Mouse (Mus musculus) heart, adult 2 months (tissue): ENCODE measurements around the gene Zfp871. TPM values are rescaled to one million over a fixed set of nuclear protein-coding genes. Genes with fewer than 3 reads are reported as not detected.

ENCODE experiments used
- DNase-seq, 2 experiments: peaks; one replicate each; pipeline ENCODE4 v3.0.0; 2021
- H3K27ac ChIP-seq: fragments of 200-600 bp; 2 replicates; pipeline ENCODE4 v1.8.1; 2022
- H3K27me3 ChIP-seq: fragments of 200-500 bp; 2 replicates; pipeline ENCODE4 v1.6.1; 2012; ENCODE audit warnings: mild to moderate bottlenecking, low read length, inconsistent platforms, mixed read lengths; ENCODE audit not compliant: control insufficient read depth, insufficient read depth
- H3K36me3 ChIP-seq: fragments of 200-500 bp; 2 replicates; pipeline ENCODE4 v1.6.1; 2012; ENCODE audit warnings: low read length, inconsistent platforms; ENCODE audit not compliant: control insufficient read depth, insufficient read depth
- H3K4me1 ChIP-seq: fragments of 200-500 bp; 2 replicates; pipeline ENCODE4 v1.6.1; 2011; ENCODE audit warnings: low read length; ENCODE audit not compliant: control insufficient read depth, insufficient read depth
- H3K4me3 ChIP-seq: fragments of 200-600 bp; 2 replicates; pipeline ENCODE4 v1.8.1; 2022
- H3K79me2 ChIP-seq: fragments of 200-500 bp; replicated peaks from 2 replicates; pipeline ENCODE4 v1.6.1; 2012; ENCODE audit warnings: mild to moderate bottlenecking, inconsistent platforms, low read length, moderate library complexity, mixed read lengths; ENCODE audit not compliant: control insufficient read depth, insufficient read depth
- H3K9ac ChIP-seq: fragments of 200-500 bp; 2 replicates; pipeline ENCODE4 v1.6.1; 2012; ENCODE audit warnings: low read depth, mild to moderate bottlenecking, control low read depth, inconsistent platforms, low read length, mixed read lengths
- CTCF ChIP-seq: fragments of 200-600 bp; IDR thresholded peaks from 2 replicates; pipeline ENCODE4 v1.8.1; 2022; ENCODE audit warnings: antibody characterized with exemption, mild to moderate bottlenecking, moderate library complexity
- EP300 ChIP-seq: fragments of 200-500 bp; IDR thresholded peaks from 2 replicates; pipeline ENCODE4 v1.6.1; 2011; ENCODE audit warnings: low read depth, low read length, control low read depth; ENCODE audit not compliant: insufficient read depth
- POLR2A ChIP-seq: fragments of 200-500 bp; IDR thresholded peaks from 2 replicates; pipeline ENCODE4 v1.6.1; 2011; ENCODE audit warnings: mild to moderate bottlenecking, low read depth, low read length, control low read depth; ENCODE audit not compliant: insufficient read depth
- WGBS: fragments of 180-500 bp; shearing (Covaris S2); methylation state at CpG from one replicate; pipeline ENCODE4 v1.1.7; 2018; 5-methylcytosine and 5-hydroxymethylcytosine counted together
- intact Hi-C: fragments of 180-260 bp; cut with DNase I; formaldehyde crosslinking; loops from one replicate; pipeline ENCODE4 v1.15.1; 2025
- long read RNA-seq: library from polyadenylated mRNA; stranded (forward); transcript quantifications from one replicate; pipeline ENCODE4 v2.0.0, GENCODE M21; 2021
- polyA plus RNA-seq: library from polyadenylated mRNA; depleted of rRNA; stranded (reverse); fragments of >200 nt; gene quantifications from 2 replicates; pipeline ENCODE4 v1.2.3, GENCODE M21; 2012; rRNA removed
- total RNA-seq, 2 experiments: library from RNA; stranded (reverse); gene quantifications; 2 replicates each; pipeline ENCODE4 v1.2.3; 2021

The Zfp871 gene
- 10 to 100 TPM; 25.7 to 27.3 TPM for total RNA-seq
- 8.6 and 17.5 TPM in 2 replicates for polyA plus RNA-seq
- long read RNA-seq, full-length matches to known transcripts: 4 of 5 reads
- long read RNA-seq, partial matches to known transcripts: 0 of 5 reads
- long read RNA-seq, other reads (novel, unspliced or antisense): 1 of 5 reads

- Histone ChIP-seq H3K4me1 (peaks cover 10% of the 10 kb centered on the region), H3K27me3 (no peaks in the 10 kb centered on the region), H3K9ac (peak within 1 kb of the TSS; percentile 91), H3K4me3 (peak within 1 kb of the TSS; percentile 90), H3K27ac (peak within 1 kb of the TSS; percentile 91), H3K36me3 (peaks cover 21% of the 10 kb centered on the region), H3K79me2 (peaks cover 13% of the 10 kb centered on the region)
- DNase-seq: peak; percentile 85 to 91
- 0% methylated on average over 22 of the region's 22 CpGs for WGBS
- intact Hi-C loops: loop anchor here (2.0 to 10.0 kb wide), 3 partner anchors 43 to 307 kb away; partner anchors contain the start of genes Cyp4f13 and Zfp799
- TF ChIP-seq POLR2A (peak; percentile 93), CTCF (no peak), EP300 (no peak)
Observed at GRCm38 (mm10) chr17:32788094-32788559, at the start of gene Zfp871. Gene Zfp871 (minus strand): TSS chr17:32788287.

- H3K9ac ChIP-seq: no peak overlapping the region
- H3K36me3 ChIP-seq: no peaks in the 10 kb centered on the region; the same call in 1 of the 2 replicates
- peaks cover 1% of the 10 kb centered on the region; the same call in 1 of the 2 replicates for H3K4me1 ChIP-seq
- intact Hi-C loops: loop anchor here (2.0 kb wide), 1 partner anchor 42 kb away; the partner anchor contains the start of gene Zfp871
- H3K27ac ChIP-seq: no peak overlapping the region
- WGBS: 28% methylated on average over 3 of the region's 3 CpGs
- peak overlapping the region; percentile 72 for H3K4me3 ChIP-seq
- DNase-seq: no peak
- no peaks in the 10 kb centered on the region for H3K27me3 ChIP-seq
- H3K79me2 ChIP-seq: no peaks in the 10 kb centered on the region
- TF ChIP-seq POLR2A: no peak
- no peak for TF ChIP-seq CTCF
- no peak for TF ChIP-seq EP300
Observed at GRCm38 (mm10) chr17:32830418-32830782, 42.3 kb upstream of the Zfp871 start.

GRCm38 (mm10) chr17:32829540-32830417 lies 41.7 kb upstream of the Zfp871 start, which contains the start of gene Zfp799:
Gene Zfp799 (minus strand): TSS chr17:32830261.
- no peaks in the 10 kb centered on the region; the same call in 1 of the 2 replicates for H3K36me3 ChIP-seq
- H3K27ac ChIP-seq: peak within 1 kb of the TSS; percentile 80
- TF ChIP-seq EP300: no peak
- TF ChIP-seq POLR2A: peak; percentile 80
- no peaks in the 10 kb centered on the region for H3K79me2 ChIP-seq
- intact Hi-C loops: loop anchor here (2.0 kb wide), 1 partner anchor 41 kb away; the partner anchor contains the start of gene Zfp871
- DNase-seq: peak; percentile 77 to 83
- under 1% methylated on average over 35 of the region's 35 CpGs for WGBS
- peaks cover 1% of the 10 kb centered on the region; the same call in 1 of the 2 replicates for H3K4me1 ChIP-seq
- H3K9ac ChIP-seq: peak within 1 kb of the TSS; percentile 80
- H3K4me3 ChIP-seq: peak within 1 kb of the TSS; percentile 72
- no peaks in the 10 kb centered on the region for H3K27me3 ChIP-seq

- Histone ChIP-seq H3K36me3 (no peaks in the 10 kb centered on the region), H3K4me3 (no peak overlapping the region), H3K79me2 (no peaks in the 10 kb centered on the region), H3K27me3 (no peaks in the 10 kb centered on the region), H3K4me1 (no peaks in the 10 kb centered on the region), H3K9ac (no peak overlapping the region), H3K27ac (no peak overlapping the region)
- TF ChIP-seq POLR2A (no peak), CTCF (no peak), EP300 (no peak)
- intact Hi-C loops: no loop called here
- DNase-seq: no peak
- 100% methylated on average over 1 of the region's 1 CpGs for WGBS
Observed at GRCm38 (mm10) chr17:32816074-32816784, 28.1 kb upstream of the Zfp871 start.

GRCm38 (mm10) chr17:32814136-32814535 lies 26.0 kb upstream of the Zfp871 start:
- H3K9ac ChIP-seq: no peak overlapping the region
- H3K27ac ChIP-seq: no peak overlapping the region
- TF ChIP-seq CTCF: no peak
- no peak for TF ChIP-seq POLR2A
- no peak for TF ChIP-seq EP300
- H3K27me3 ChIP-seq: no peaks in the 10 kb centered on the region; the same call in 1 of the 2 replicates
- no peaks in the 10 kb centered on the region for H3K4me1 ChIP-seq
- no peak for DNase-seq
- no peaks in the 10 kb centered on the region for H3K36me3 ChIP-seq
- no peak overlapping the region for H3K4me3 ChIP-seq
- 78% methylated on average over 7 of the region's 7 CpGs for WGBS
- intact Hi-C loops: no loop called here
- no peaks in the 10 kb centered on the region for H3K79me2 ChIP-seq
